Mouse (Mus musculus): Measurements from ENCODE around the gene Kif22.

The Kif22 gene

DNA sequence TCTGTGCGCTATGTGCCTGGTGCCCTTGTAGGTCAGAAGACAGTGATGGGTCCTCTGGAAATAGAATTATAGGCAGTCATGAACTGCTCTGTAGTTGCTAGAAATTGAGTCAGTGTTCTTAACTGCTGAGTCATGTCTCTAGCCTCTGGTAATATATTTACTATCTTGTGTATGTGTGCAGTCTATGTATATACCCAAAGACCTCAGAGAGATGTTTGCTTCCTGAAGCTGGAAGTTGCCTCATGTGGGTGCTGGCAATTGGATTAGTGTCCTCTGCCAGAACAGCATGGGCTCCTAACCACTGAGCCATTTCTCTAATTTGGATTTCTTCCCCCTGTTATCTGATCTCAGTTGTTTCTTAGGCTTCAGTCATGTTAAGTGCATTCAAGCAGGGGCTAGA is 12.1 kb downstream of the Kif22 start:
- no peak for DNase-seq

DNA sequence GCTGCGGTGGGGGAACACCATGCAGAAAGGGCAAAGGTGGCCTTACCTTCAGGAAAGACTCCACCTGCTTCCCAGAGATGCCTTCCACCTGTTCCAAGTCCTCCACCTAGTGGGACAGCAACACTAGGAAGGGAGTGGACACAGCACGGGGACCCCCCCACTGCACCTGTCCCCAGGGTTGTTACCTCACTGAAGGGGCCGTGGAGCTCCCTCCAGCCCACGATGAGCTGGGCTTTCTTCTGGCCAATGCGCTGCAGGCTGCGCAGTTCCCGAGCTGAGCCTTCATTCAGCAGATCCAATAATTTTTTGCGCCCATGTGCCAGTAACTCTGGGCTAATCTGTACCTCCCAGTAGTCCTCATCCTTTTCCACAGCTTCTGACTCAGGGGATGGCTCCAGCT is 14.4 kb downstream of the Kif22 start:
- DNase-seq = peak in 1 of 2 experiments; percentile 61

DNA sequence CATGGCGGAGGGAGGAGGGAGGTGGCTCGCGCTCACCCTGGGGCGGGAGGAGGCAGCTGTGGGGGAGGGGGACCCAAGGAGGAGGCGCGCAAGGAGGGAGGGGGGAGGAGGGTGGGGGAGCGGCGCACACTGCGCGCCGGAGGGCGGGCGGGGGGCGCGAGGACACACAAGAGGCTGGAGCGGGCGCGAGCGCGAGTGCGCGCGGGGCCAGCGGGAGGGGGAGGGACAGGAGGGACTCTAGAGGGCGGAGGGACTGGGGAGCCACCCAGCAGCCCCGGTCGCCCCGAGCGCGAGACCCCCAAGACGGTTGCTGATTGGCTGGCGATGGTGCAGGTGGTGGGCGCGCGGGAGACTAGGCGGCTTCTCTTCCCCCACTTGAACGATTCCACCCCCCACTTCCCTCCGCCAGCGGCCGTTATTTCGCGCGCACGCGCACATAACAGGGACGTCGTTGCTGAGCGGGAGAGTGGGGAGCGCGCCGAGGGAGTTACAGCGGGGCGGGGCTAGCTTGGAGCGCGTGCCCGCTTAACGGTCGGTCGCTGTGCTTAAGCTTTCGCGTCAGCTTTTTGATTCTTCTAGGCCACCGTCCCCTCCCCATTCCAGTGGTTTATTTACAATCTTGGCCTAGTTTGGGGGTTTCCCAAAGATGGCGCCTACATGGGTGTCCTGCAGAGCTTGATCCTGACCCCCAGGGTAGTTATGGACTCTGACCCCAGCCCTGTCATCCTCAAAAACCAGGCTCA is 15.1 kb downstream of the Kif22 start, which contains the start of gene Maz:
Gene Maz, minus strand, starts transcription at position 54 of the 743 bp plus-strand sequence.
- peak; percentile 99 for DNase-seq

DNA sequence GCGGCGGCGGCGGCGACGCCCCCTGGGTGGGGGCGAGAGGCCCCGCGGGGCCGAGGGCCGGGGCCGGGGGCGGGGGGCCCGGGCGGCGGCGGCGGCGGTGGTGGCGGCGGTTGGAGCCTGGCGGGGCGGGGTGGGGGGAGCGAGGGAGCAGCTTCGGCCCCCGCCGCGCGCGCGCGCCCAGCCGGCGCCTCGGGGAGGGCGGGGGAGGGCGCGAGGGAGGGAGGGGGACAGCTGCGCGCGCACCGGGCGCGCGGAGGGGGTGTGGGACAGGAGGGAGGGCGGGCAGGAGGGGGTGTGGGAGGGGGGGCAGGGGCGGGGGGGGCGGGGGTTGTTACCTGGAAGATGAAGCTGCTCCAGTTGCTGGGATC is 15.7 kb downstream of the Kif22 start:
- peak in 1 of 2 experiments; percentile 86 for DNase-seq

DNA sequence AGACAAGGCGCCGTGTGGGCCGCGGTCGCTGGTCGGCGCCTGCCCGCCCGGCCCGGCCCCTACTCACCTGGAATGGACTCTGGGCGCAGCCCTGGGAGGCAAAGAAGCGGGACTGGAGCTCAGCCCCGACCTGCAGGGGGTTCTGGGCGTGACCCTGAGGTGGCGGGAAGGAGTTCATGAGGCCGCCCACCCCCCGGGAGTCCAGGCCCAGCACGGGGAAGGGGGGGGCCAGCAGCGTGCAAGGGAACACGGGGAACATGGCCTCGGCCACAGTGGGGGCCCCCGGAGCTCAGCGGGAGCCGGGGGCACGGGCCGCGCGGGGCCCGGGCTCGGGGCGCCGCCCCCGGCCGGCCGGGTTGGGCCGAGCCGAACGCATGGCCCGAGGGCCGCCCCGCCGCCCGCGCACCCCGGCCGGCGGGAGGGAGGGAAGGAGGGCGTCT is 16.1 kb downstream of the Kif22 start:
- peak; percentile 70 to 75 for DNase-seq

- DNase-seq = peak in 1 of 2 experiments; percentile 62
Measured at GRCm38 (mm10) chr7:127025556-127026160, 16.6 kb downstream of the Kif22 start.

GRCm38 (mm10) chr7:127024755-127025555 is 17.3 kb downstream of the Kif22 start:
- DNase-seq = peak; percentile 85 to 86

DNA sequence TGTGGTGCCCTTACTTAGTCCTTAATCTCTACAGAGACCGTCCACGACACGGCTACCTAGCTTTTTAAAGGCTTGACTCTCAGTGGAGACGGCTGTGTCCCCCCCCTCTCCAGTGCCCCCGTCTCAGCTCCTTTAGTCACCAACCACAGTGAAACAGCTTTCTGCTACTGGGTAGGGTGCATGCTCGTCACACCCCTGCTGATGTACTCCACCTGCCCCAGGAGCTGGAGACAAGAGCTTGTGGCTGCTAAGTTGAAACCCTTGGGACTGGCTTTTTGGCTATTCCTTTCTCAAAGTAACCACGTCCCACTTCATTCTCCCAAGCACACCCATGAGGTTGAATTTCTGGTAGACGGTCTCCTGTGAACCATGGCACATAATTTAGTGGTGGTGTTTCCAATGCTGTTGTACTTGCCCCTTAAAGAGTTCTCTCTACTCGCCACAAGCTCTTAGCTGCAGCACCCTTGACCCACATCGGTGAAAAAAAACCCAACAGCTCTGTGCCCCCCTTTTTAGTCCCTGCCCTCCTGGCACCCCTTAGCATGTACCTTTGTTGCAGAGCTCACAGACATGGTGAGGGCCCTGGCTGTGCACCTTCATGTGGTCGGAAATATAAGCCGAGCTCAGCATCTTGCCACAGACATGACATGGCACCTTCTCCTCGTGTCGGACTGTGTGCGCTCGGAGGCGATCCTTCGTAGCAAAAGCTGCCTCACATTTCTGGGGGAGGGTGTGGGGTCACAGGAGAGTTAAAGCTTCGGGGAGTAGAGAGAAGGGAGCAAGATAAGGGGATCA is 18.2 kb downstream of the Kif22 start:
- DNase-seq = peak in 1 of 2 experiments; percentile 41

DNA sequence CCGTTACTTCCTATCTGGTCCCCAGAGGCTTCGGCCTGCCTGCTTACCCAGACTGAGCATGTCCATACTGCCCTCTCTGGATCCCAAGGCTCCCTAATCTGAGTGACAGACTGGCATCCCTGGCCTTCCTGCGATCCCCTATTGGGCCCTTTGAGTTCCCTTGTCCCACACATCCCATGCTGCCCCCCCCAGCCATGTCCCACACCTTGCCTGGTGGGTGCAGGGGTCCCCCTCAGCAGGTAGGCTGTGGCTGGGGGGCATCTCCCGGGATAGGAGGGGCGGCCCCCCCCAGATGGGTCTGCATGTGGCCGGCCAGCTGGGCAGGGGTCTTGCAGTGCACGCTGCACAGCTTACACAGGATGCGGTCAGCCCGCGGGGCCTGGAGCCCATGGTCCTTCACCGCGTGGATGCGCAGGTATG is 19.0 kb downstream of the Kif22 start:
- DNase-seq = peak in 1 of 2 experiments; percentile 40

DNA sequence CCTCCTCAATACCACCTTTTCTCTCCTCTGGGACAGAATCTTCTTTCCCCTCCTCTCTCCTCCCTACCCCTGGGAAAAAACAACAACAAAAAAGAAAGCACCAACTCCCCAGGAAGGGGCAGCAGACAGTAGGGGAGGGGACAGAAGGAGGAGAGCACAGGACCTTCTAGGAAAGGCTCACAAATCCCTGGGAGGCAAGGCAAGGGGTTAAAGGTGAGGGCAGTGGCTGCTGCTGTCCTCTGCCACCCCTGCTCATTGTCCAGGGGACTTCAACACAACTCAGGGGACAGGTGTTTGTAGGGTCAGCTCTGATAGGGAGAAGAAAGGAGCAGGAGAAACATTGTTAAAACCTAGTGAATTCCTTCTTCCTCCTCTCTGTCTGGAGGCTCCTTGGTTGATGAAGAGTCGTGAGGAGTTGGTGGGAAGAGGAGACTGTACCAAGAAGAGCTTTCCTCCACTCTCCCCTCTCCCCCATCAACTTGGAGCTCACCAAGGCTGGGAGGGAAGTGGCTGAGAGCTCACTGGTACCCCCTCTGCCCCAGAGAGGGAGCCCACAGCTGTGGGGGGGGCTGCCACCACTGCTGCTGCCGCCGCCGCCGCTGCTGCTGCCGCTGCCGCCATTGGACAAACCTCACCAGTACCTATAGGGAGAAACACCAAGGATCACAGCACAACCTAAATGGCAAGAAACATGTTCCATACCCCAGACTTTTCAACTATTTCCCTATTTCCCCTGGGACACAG is 19.6 kb downstream of the Kif22 start:
- DNase-seq = no peak

- no peak for DNase-seq
Measured at GRCm38 (mm10) chr7:127021563-127022527, 20.4 kb downstream of the Kif22 start.

DNA sequence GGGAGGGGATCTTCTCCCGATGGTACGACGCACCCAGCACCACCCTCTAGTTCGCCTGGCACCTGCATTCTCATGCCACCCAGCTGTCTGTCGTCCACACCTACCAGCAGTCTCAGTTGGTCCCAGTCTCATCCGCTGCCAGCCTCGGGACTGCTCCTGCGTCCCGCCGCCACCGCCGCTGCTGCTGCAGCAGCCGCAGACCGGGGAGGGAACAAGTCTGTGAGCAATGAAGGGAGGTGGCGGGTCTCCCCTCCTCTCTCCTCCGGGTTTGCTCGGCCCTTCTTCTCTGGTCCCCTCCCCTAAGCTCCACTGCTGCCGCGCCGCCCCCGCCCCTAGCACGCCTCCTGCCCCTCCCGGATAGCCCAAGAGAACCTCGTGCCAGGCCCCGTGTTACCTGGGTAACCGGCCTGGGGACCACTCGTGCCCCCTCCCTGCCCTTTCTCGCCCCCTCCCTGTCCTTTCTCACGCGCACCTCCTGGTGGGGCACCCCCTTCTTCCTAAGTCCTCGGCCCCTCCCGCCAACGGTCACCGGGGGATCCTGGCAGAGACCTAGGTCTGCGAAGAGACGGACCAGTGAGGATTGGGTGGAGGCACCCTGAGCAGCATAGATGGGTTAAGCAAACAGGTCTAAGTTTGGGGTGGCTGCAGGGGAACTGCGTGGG is 21.2 kb downstream of the Kif22 start, which contains the start of the genes Gm42742 and Prrt2:
Gene Gm42742, minus strand, starts transcription at position 197 of the 662 bp plus-strand sequence.
Gene Prrt2, minus strand, starts transcription at position 311 of the 662 bp plus-strand sequence.
- peak; percentile 70 to 80 for DNase-seq

- DNase-seq = peak; percentile 33 to 54
Measured at GRCm38 (mm10) chr7:127020491-127020890, 21.8 kb downstream of the Kif22 start.

GRCm38 (mm10) chr7:127020031-127020430 is 22.2 kb downstream of the Kif22 start:
- DNase-seq = peak; percentile 37 to 50

DNA sequence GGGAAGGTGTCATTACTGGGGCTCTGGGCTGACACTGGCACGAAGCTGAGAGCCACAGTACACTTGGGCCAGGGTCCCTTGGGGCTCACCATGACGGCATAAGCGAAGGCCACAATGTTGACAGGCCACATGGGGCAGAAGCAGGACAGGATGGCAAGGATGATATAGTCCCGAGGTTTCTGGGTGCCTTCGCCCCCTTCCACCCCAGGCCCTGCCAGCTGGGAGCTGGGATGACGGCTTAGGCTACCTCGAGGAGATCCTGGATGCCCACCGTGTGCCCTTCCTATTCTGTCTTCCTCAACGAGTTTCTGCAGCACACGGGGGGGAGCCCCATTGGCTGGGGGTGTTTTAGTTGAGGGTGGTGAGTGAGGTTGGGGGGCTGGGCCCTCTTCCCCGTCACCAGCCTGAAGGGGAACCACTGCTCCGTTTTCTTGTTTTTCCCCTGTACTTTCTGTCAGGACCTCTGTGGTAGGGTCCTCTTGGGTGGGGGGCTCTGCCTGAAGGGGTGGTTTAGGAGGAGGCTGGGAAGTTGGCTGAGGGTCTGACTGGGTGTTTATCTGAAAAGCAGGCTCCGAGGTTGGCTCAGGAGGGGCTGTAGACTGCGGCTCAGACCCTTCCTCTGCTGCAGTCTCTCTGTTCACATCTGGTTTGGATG is 22.8 kb downstream of the Kif22 start:
- DNase-seq = no peak

- no peak for DNase-seq
Measured at GRCm38 (mm10) chr7:127018416-127019305, 23.6 kb downstream of the Kif22 start.

GRCm38 (mm10) chr7:127017950-127018345 is 24.3 kb downstream of the Kif22 start:
- peak in 1 of 2 experiments; percentile 16 for DNase-seq

Data from cerebellum, postnatal 36 days (tissue).